Mouse (Mus musculus) stomach, postnatal 0 days (tissue): ENCODE results near the gene Gtf2h2. TPM values are rescaled to one million over a fixed set of nuclear protein-coding genes. Genes with fewer than 3 reads are reported as not detected.

Experiments
- ATAC-seq: fragments of 200-750 bp; cut with Nextera tagmentation; 2 replicates; pipeline ENCODE4 v1.8.0; 2017; ENCODE audit not compliant: low FRiP score, low TSS enrichment
- DNase-seq: peaks from one replicate; pipeline ENCODE4 v3.0.0-alpha.2; 2016; ENCODE audit warnings: low spot score
- H3K27ac ChIP-seq: fragments of 300-500 bp; sonication (generic); replicated peaks from 2 replicates; pipeline ENCODE4 v1.5.1; 2014; ENCODE audit warnings: mild to moderate bottlenecking, control low read depth
- H3K27me3 ChIP-seq: fragments of 300-500 bp; sonication (generic); 2 replicates; pipeline ENCODE4 v1.6.1; 2014; ENCODE audit warnings: low read length; ENCODE audit not compliant: control insufficient read depth, insufficient read depth
- H3K36me3 ChIP-seq: fragments of 300-500 bp; sonication (generic); 2 replicates; pipeline ENCODE4 v1.6.1; 2014; ENCODE audit warnings: low read length, mixed read lengths; ENCODE audit not compliant: control insufficient read depth, insufficient read depth
- H3K4me1 ChIP-seq: fragments of 300-500 bp; sonication (generic); replicated peaks from 2 replicates; pipeline ENCODE4 v1.6.1; 2014; ENCODE audit warnings: antibody characterized with exemption; ENCODE audit not compliant: control insufficient read depth, insufficient read depth
- H3K4me2 ChIP-seq: fragments of 300-500 bp; sonication (generic); replicated peaks from 2 replicates; pipeline ENCODE4 v1.6.1; 2014; ENCODE audit warnings: low read depth, mild to moderate bottlenecking, control low read depth, moderate library complexity
- H3K4me3 ChIP-seq: fragments of 300-500 bp; sonication (generic); 2 replicates; pipeline ENCODE4 v1.5.1; 2014; ENCODE audit warnings: low read depth, low read length, control low read depth
- H3K9ac ChIP-seq: fragments of 300-500 bp; sonication (generic); 2 replicates; pipeline ENCODE4 v1.6.1; 2014; ENCODE audit warnings: mild to moderate bottlenecking, low read length, control low read depth, mixed read lengths
- H3K9me3 ChIP-seq: fragments of 300-500 bp; sonication (generic); 2 replicates; pipeline ENCODE4 v1.6.1; 2016; ENCODE audit warnings: low read length; ENCODE audit not compliant: control insufficient read depth
- CTCF ChIP-seq: IDR thresholded peaks from 2 replicates; pipeline ENCODE4 v1.5.1; 2016; ENCODE audit warnings: antibody characterized with exemption, low read depth, mild to moderate bottlenecking, moderate library complexity
- EP300 ChIP-seq: optimal IDR thresholded peaks from 2 replicates; pipeline ENCODE3; 2016; ENCODE audit warnings: antibody characterized with exemption
- WGBS: fragments of 180-500 bp; shearing (Covaris S2); extraction: QIAGEN DNeasy Blood & Tissue Kit; methylation state at CpG from one replicate; pipeline ENCODE4 v1.1.7; 2014; 5-methylcytosine and 5-hydroxymethylcytosine counted together
- polyA plus RNA-seq: library from polyadenylated mRNA; unstranded; fragments of >200 nt; fragmentation: Nextera tagmentation; extraction: Ambion mirVana; gene quantifications from 2 replicates; pipeline ENCODE4 v1.2.1, GENCODE M21; 2015

Gene Gtf2h2
- polyA plus RNA-seq, 1 experiment from 2014 or later: 25.7 TPM

- Histone ChIP-seq H3K4me3 (no peak overlapping the region), H3K36me3 (no peaks in the 10 kb centered on the region), H3K27ac (no peak overlapping the region), H3K4me2 (no peak overlapping the region), H3K4me1 (no peaks in the 10 kb centered on the region), H3K9me3 (no peaks in the 10 kb centered on the region), H3K27me3 (no peaks in the 10 kb centered on the region), H3K9ac (no peak overlapping the region)
- no peak for DNase-seq
- 68% methylated on average over 2 of the region's 2 CpGs for WGBS
- TF ChIP-seq EP300 (no peak), CTCF (no peak)
- ATAC-seq: no peak
Measured at GRCm38 (mm10) chr13:100523698-100524097, 31.3 kb upstream of the Gtf2h2 start.

GRCm38 (mm10) chr13:100521724-100522591 lies 29.6 kb upstream of the Gtf2h2 start:
- H3K27ac ChIP-seq: no peak overlapping the region
- no peak for DNase-seq
- WGBS: 84% methylated on average over 9 of the region's 9 CpGs

GRCm38 (mm10) chr13:100519162-100519561 lies 26.8 kb upstream of the Gtf2h2 start:
- Histone ChIP-seq H3K36me3 (no peaks in the 10 kb centered on the region), H3K27me3 (no peaks in the 10 kb centered on the region), H3K27ac (peak overlapping the region; percentile 61), H3K4me1 (no peaks in the 10 kb centered on the region), H3K9me3 (no peaks in the 10 kb centered on the region), H3K4me2 (no peak overlapping the region), H3K4me3 (no peak overlapping the region), H3K9ac (no peak overlapping the region)
- no peak for DNase-seq
- no peak for ATAC-seq
- 65% methylated on average over 2 of the region's 2 CpGs for WGBS
- TF ChIP-seq EP300 (no peak), CTCF (no peak)

More at GRCm38 (mm10) chr13:100521724-100522591, 29.6 kb upstream of the Gtf2h2 start:
- Histone ChIP-seq H3K4me1 (no peaks in the 10 kb centered on the region), H3K4me2 (no peak overlapping the region), H3K9ac (no peak overlapping the region), H3K9me3 (no peaks in the 10 kb centered on the region), H3K36me3 (no peaks in the 10 kb centered on the region), H3K27me3 (no peaks in the 10 kb centered on the region), H3K4me3 (no peak overlapping the region)
- TF ChIP-seq EP300 (no peak), CTCF (no peak)
- ATAC-seq: no peak

- H3K4me3 ChIP-seq: no peak overlapping the region
- 55% methylated on average over 6 of the region's 6 CpGs for WGBS
- H3K27me3 ChIP-seq: no peaks in the 10 kb centered on the region
- DNase-seq: no peak
- no peaks in the 10 kb centered on the region for H3K36me3 ChIP-seq
- no peaks in the 10 kb centered on the region for H3K9me3 ChIP-seq
- H3K4me1 ChIP-seq: no peaks in the 10 kb centered on the region
- no peak overlapping the region for H3K4me2 ChIP-seq
- no peak overlapping the region for H3K9ac ChIP-seq
- TF ChIP-seq CTCF (no peak), EP300 (no peak)
- no peak for ATAC-seq
- peak overlapping the region; percentile 64 for H3K27ac ChIP-seq
Measured at GRCm38 (mm10) chr13:100518191-100518590, 25.8 kb upstream of the Gtf2h2 start.

- no peak for DNase-seq
- H3K9ac ChIP-seq: no peak overlapping the region
- no peaks in the 10 kb centered on the region for H3K27me3 ChIP-seq
- TF ChIP-seq CTCF (no peak), EP300 (no peak)
- 60% methylated on average over 6 of the region's 6 CpGs for WGBS
- peak overlapping the region; percentile 64 for H3K27ac ChIP-seq
- H3K36me3 ChIP-seq: no peaks in the 10 kb centered on the region
- no peaks in the 10 kb centered on the region for H3K9me3 ChIP-seq
- ATAC-seq: peak; percentile 36; the same call in 1 of the 2 replicates
- no peak overlapping the region for H3K4me3 ChIP-seq
- no peak overlapping the region for H3K4me2 ChIP-seq
- H3K4me1 ChIP-seq: no peaks in the 10 kb centered on the region
Measured at GRCm38 (mm10) chr13:100517652-100518153, 25.3 kb upstream of the Gtf2h2 start.
